Mouse (Mus musculus) MEL (cell line): Measurements from ENCODE around the gene Nfx1. TPM values are rescaled to one million over a fixed set of nuclear protein-coding genes. Genes with fewer than 3 reads are reported as not detected.

ENCODE experiments used
- DNase-seq: peaks from one replicate; pipeline ENCODE4 v3.0.0; 2011; ENCODE audit warnings: low read depth, low spot score
- H3K27ac ChIP-seq: 2 replicates; pipeline ENCODE4 v1.5.1; 2012; ENCODE audit warnings: low read depth, mild to moderate bottlenecking, control low read depth, low read length, moderate library complexity; ENCODE audit not compliant: control insufficient read depth
- H3K27me3 ChIP-seq, 2 experiments: fragments of 150-350 bp in 1 of 2; sonication (generic) in 1 of 2; 2 replicates each; pipeline ENCODE4 v1.6.1; 2012; ENCODE audit warnings: low read length in 2 of 2, mild to moderate bottlenecking in 2 of 2, improper control_type of control experiment in 1 of 2, moderate library complexity in 1 of 2; ENCODE audit not compliant: insufficient read depth in 2 of 2, control insufficient read depth in 1 of 2
- H3K36me3 ChIP-seq, 2 experiments: 2 replicates each; pipeline ENCODE4 v1.6.1; 2012 to 2014; ENCODE audit warnings: low read length in 2 of 2, improper control_type of control experiment in 1 of 2, inconsistent platforms in 1 of 2, mild to moderate bottlenecking in 1 of 2; ENCODE audit not compliant: insufficient read depth in 2 of 2, control insufficient read depth in 1 of 2
- H3K4me1 ChIP-seq, 2 experiments: fragments of 150-350 bp in 1 of 2; sonication (generic) in 1 of 2; 2 replicates each; pipeline ENCODE4 v1.6.1; 2012; ENCODE audit warnings: low read length in 2 of 2, improper control_type of control experiment in 1 of 2, mild to moderate bottlenecking in 1 of 2; ENCODE audit not compliant: insufficient read depth in 2 of 2, control insufficient read depth in 1 of 2
- H3K4me3 ChIP-seq, 2 experiments: fragments of 150-350 bp in 1 of 2; sonication (generic) in 1 of 2; 2 replicates each; pipeline ENCODE4 v1.5.1; 2012; ENCODE audit warnings: low read depth in 2 of 2, low read length in 2 of 2, mild to moderate bottlenecking in 2 of 2, moderate library complexity in 2 of 2, control low read depth in 1 of 2, improper control_type of control experiment in 1 of 2; ENCODE audit not compliant: control insufficient read depth in 1 of 2, insufficient read depth in 1 of 2
- H3K79me2 ChIP-seq: 2 replicates; pipeline ENCODE4 v1.6.1; 2012; ENCODE audit warnings: mild to moderate bottlenecking, low read length, moderate library complexity; ENCODE audit not compliant: control insufficient read depth, poor library complexity, insufficient read depth
- H3K9ac ChIP-seq: 2 replicates; pipeline ENCODE4 v1.6.1; 2012; ENCODE audit warnings: low read depth, mild to moderate bottlenecking, control low read depth, low read length, moderate library complexity; ENCODE audit not compliant: control insufficient read depth, poor library complexity, severe bottlenecking
- H3K9me3 ChIP-seq: fragments of 150-350 bp; sonication (generic); replicated peaks from 2 replicates; pipeline ENCODE4 v1.6.1; 2012; ENCODE audit warnings: mild to moderate bottlenecking, low read length, improper control_type of control experiment, moderate library complexity; ENCODE audit not compliant: insufficient read depth
- BHLHE40 ChIP-seq: IDR thresholded peaks from 2 replicates; pipeline ENCODE4 v1.6.1; 2012; ENCODE audit warnings: low read depth, mild to moderate bottlenecking, inconsistent platforms, low read length, improper control_type of control experiment, borderline replicate concordance
- CHD1 ChIP-seq: IDR thresholded peaks from 2 replicates; pipeline ENCODE4 v1.6.1; 2012; ENCODE audit warnings: low read depth, mild to moderate bottlenecking, inconsistent platforms, low read length, improper control_type of control experiment
- CTCF ChIP-seq, 3 experiments: IDR thresholded peaks in 2 of 3; conservative IDR thresholded peaks in 1 of 3; 2 replicates each; pipeline ENCODE4 v1.5.1; 2011 to 2012; ENCODE audit warnings: low read length in 3 of 3, low read depth in 2 of 3, mild to moderate bottlenecking in 2 of 3, improper control_type of control experiment in 1 of 3, inconsistent platforms in 1 of 3, mixed read lengths in 1 of 3, moderate library complexity in 1 of 3; ENCODE audit not compliant: control insufficient read depth in 1 of 3, insufficient read depth in 1 of 3, poor library complexity in 1 of 3, severe bottlenecking in 1 of 3
- EP300 ChIP-seq, 2 experiments: IDR thresholded peaks; 2 replicates each; pipeline ENCODE4 v1.6.1; 2011; ENCODE audit warnings: improper control_type of control experiment in 2 of 2, low read length in 2 of 2, low read depth in 1 of 2, mild to moderate bottlenecking in 1 of 2
- GATA1 ChIP-seq: IDR thresholded peaks from 2 replicates; pipeline ENCODE4 v1.6.1; 2011; ENCODE audit warnings: low read depth, low read length, improper control_type of control experiment
- JUND ChIP-seq: IDR thresholded peaks from 2 replicates; pipeline ENCODE4 v1.6.1; 2011; ENCODE audit warnings: low read depth, mild to moderate bottlenecking, improper control_type of control experiment, low read length
- KAT2A ChIP-seq: conservative IDR thresholded peaks from 2 replicates; pipeline ENCODE4 v1.6.1; 2012; ENCODE audit warnings: low read depth, low read length, improper control_type of control experiment, inconsistent platforms
- MAFK ChIP-seq: IDR thresholded peaks from 2 replicates; pipeline ENCODE4 v1.6.1; 2011; ENCODE audit warnings: low read depth, mild to moderate bottlenecking, low read length, improper control_type of control experiment, borderline replicate concordance
- MAZ ChIP-seq: IDR thresholded peaks from 2 replicates; pipeline ENCODE4 v1.6.1; 2012; ENCODE audit warnings: low read depth, mild to moderate bottlenecking, inconsistent platforms, low read length, improper control_type of control experiment
- MEF2A ChIP-seq: IDR thresholded peaks from 2 replicates; pipeline ENCODE4 v1.6.1; 2014; ENCODE audit warnings: low read depth, mild to moderate bottlenecking, inconsistent platforms, low read length, improper control_type of control experiment; ENCODE audit not compliant: poor library complexity, insufficient replicate concordance, severe bottlenecking; ENCODE audit errors: extremely low read depth
- MXI1 ChIP-seq: IDR thresholded peaks from 2 replicates; pipeline ENCODE4 v1.6.1; 2011; ENCODE audit warnings: mild to moderate bottlenecking, low read depth, low read length, improper control_type of control experiment
- MYB ChIP-seq: IDR thresholded peaks from 2 replicates; pipeline ENCODE4 v1.6.1; 2011; ENCODE audit warnings: mild to moderate bottlenecking, low read depth, low read length, improper control_type of control experiment
- NELFE ChIP-seq: IDR thresholded peaks from 2 replicates; pipeline ENCODE4 v1.6.1; 2011; ENCODE audit warnings: low read depth, low read length, improper control_type of control experiment
- NRF1 ChIP-seq: IDR thresholded peaks from 2 replicates; pipeline ENCODE4 v1.6.1; 2014; ENCODE audit warnings: low read depth, mild to moderate bottlenecking, inconsistent platforms, low read length, improper control_type of control experiment, moderate library complexity; ENCODE audit not compliant: poor library complexity, insufficient read depth, severe bottlenecking
- POLR2AphosphoS2 ChIP-seq: IDR thresholded peaks from 2 replicates; pipeline ENCODE4 v1.6.1; 2011; ENCODE audit warnings: low read length, improper control_type of control experiment
- POLR2AphosphoS5 ChIP-seq: IDR thresholded peaks from 2 replicates; pipeline ENCODE4 v1.6.1; 2012; ENCODE audit warnings: low read depth, borderline replicate concordance, mild to moderate bottlenecking, inconsistent platforms, low read length, moderate library complexity, mixed read lengths
- RCOR1 ChIP-seq: IDR thresholded peaks from 2 replicates; pipeline ENCODE4 v1.6.1; 2012; ENCODE audit warnings: low read depth, mild to moderate bottlenecking, inconsistent platforms, low read length, improper control_type of control experiment
- SIN3A ChIP-seq: IDR thresholded peaks from 2 replicates; pipeline ENCODE4 v1.6.1; 2012; ENCODE audit warnings: low read length, improper control_type of control experiment, inconsistent platforms
- SMC3 ChIP-seq: IDR thresholded peaks from 2 replicates; pipeline ENCODE4 v1.6.1; 2011; ENCODE audit warnings: low read depth, low read length, improper control_type of control experiment
- TBP ChIP-seq: IDR thresholded peaks from 2 replicates; pipeline ENCODE4 v1.8.0; 2011; ENCODE audit warnings: low read depth, low read length, improper control_type of control experiment
- UBTF ChIP-seq: IDR thresholded peaks from 2 replicates; pipeline ENCODE4 v1.6.1; 2012; ENCODE audit warnings: low read depth, mild to moderate bottlenecking, inconsistent platforms, low read length, improper control_type of control experiment, moderate library complexity, borderline replicate concordance; ENCODE audit not compliant: insufficient read depth
- USF1 ChIP-seq: IDR thresholded peaks from 2 replicates; pipeline ENCODE4 v1.6.1; 2014; ENCODE audit warnings: low read depth, mild to moderate bottlenecking, inconsistent platforms, low read length, improper control_type of control experiment, moderate library complexity
- ZC3H11A ChIP-seq: IDR thresholded peaks from 2 replicates; pipeline ENCODE4 v1.6.1; 2012; ENCODE audit warnings: low read depth, mild to moderate bottlenecking, inconsistent platforms, low read length, improper control_type of control experiment
- ZNF384 ChIP-seq: IDR thresholded peaks from 2 replicates; pipeline ENCODE4 v1.6.1; 2012; ENCODE audit warnings: low read depth, mild to moderate bottlenecking, inconsistent platforms, low read length, improper control_type of control experiment
- polyA plus RNA-seq, 2 experiments: library from polyadenylated mRNA; stranded (reverse) in 1 of 2; unstranded in 1 of 2; fragments of >175 nt in 1 of 2; fragments of >200 nt in 1 of 2; gene quantifications; 2 replicates each; pipeline versions ENCODE4 v1.2.1 to v1.2.4; 2012; ENCODE audit warnings: low replicate concordance in 2 of 2, low read depth in 1 of 2; ENCODE audit not compliant: insufficient read length in 2 of 2, insufficient read depth in 1 of 2, missing spikeins in 1 of 2
- total RNA-seq: library from RNA; depleted of rRNA; stranded (reverse); fragments of 300-350 nt; gene quantifications from 2 replicates; pipeline ENCODE4 v1.2.3, GENCODE M21; 2012

Nfx1 gene
- total and polyA plus RNA-seq, 3 experiments = 54.9 to 72.6 TPM; not detected in 1

GRCm38 (mm10) chr4:41047524-41048271 is 77.0 kb downstream of the Nfx1 start, which contains the start of gene Aqp7 (continued):
- TF ChIP-seq MAZ = no peak

GRCm38 (mm10) chr4:41048926-41049325 is 78.2 kb downstream of the Nfx1 start:
- Histone ChIP-seq H3K9ac (no peak overlapping the region), H3K9me3 (no peaks in the 10 kb centered on the region), H3K79me2 (no peaks in the 10 kb centered on the region), H3K27me3 (no peaks in the 10 kb centered on the region), H3K4me1 (no peaks in the 10 kb centered on the region), H3K4me3 (no peak overlapping the region), H3K27ac (no peak overlapping the region), H3K36me3 (no peaks in the 10 kb centered on the region)
- DNase-seq = no peak
- TF ChIP-seq CHD1 (no peak), POLR2AphosphoS2 (no peak), JUND (no peak), UBTF (no peak), MYB (no peak)

GRCm38 (mm10) chr4:41050726-41051675 is 80.3 kb downstream of the Nfx1 start:
- H3K79me2 ChIP-seq = no peaks in the 10 kb centered on the region; the same call in 1 of the 2 replicates
- peaks cover 0 to 6% of the 10 kb centered on the region in 2 experiments; a peak in 2 of 4 replicates for H3K36me3 ChIP-seq
- H3K27ac ChIP-seq = no peak overlapping the region
- peak overlapping the region; percentile 59 for H3K9ac ChIP-seq
- peak; percentile 86 for DNase-seq
- no peaks in the 10 kb centered on the region for H3K27me3 ChIP-seq
- H3K4me1 ChIP-seq = peaks cover 0 to 6% of the 10 kb centered on the region in 2 experiments; a peak in 3 of 4 replicates
- TF ChIP-seq EP300 (IDR thresholded peaks at IDR 0.05; ENCODE audit: low read depth in 1 of 2, low read length in 2 of 2) = no peak
- TF ChIP-seq TBP = no peak
- no peak for TF ChIP-seq NELFE
- TF ChIP-seq SMC3 = peak; percentile 88
- TF ChIP-seq ZC3H11A = peak; percentile 94
- 0 out of 2 replicates have a peak, but pooled peaks have one; percentile 5 for TF ChIP-seq USF1
- TF ChIP-seq MXI1 = peak; percentile 56; the same call in 1 of the 2 replicates
- no peak for TF ChIP-seq NRF1
- no peak for TF ChIP-seq KAT2A
- TF ChIP-seq MAFK = no peak
- TF ChIP-seq SIN3A = peak; percentile 64; the same call in 1 of the 2 replicates
- peak; percentile 79 for TF ChIP-seq ZNF384
- TF ChIP-seq CTCF (IDR thresholded peaks at IDR 0.05 in 2 of 3, conservative IDR thresholded peaks at IDR 0.05 in 1 of 3; ENCODE audit: control insufficient read depth in 1 of 3, insufficient read depth in 1 of 3, low read depth in 2 of 3, low read length in 3 of 3, poor library complexity in 1 of 3, severe bottlenecking in 1 of 3) = peak; percentile 60 to 92 (median 88)
- 0 out of 2 replicates have a peak, but pooled peaks have one; percentile 13 for TF ChIP-seq RCOR1
- 0 out of 2 replicates have a peak, but pooled peaks have one; percentile 29 for TF ChIP-seq JUND
- no peak; the same call in 1 of the 2 replicates for TF ChIP-seq BHLHE40
- TF ChIP-seq GATA1 = no peak
- TF ChIP-seq MEF2A = no peak
- TF ChIP-seq MAZ = no peak
- TF ChIP-seq POLR2AphosphoS5 = no peak
- no peaks in the 10 kb centered on the region for H3K9me3 ChIP-seq
- H3K4me3 ChIP-seq = peak overlapping the region; percentile 65 to 70
